Mouse (Mus musculus) T-cell, adult 2 months (primary cell): Measurements from ENCODE around the gene Ndufa1.
"Not testable (repeated sequence)": the region's sequence is repeated elsewhere in the genome, so short reads cannot be mapped to it uniquely, and the experiment has no call there.

ENCODE experiments used
- DNase-seq: peaks from one replicate; pipeline ENCODE4 v3.0.0; 2022; ENCODE audit warnings: low spot score

The Ndufa1 gene

GRCm38 (mm10) chrX:37191105-37191743 lies at the start of gene Ndufa1, which contains the start of gene Rnf113a1:
Ndufa1 (minus strand) TSS chrX:37191163.
Rnf113a1 (plus strand) TSS chrX:37191245.
- DNase-seq: peak; percentile 81

- DNase-seq: not testable (repeated sequence)
These were observed 31.2 kb upstream of the Ndufa1 start, which contains the start of gene Rhox1 for GRCm38 (mm10) chrX:37222158-37222557. Rhox1 (minus strand) TSS chrX:37222258.

GRCm38 (mm10) chrX:37210941-37211340 lies 20.0 kb upstream of the Ndufa1 start, which contains the start of gene Gm9:
Gm9 (minus strand) TSS chrX:37211041.
- no peak for DNase-seq

GRCm38 (mm10) chrX:37198676-37199075 lies 7.7 kb upstream of the Ndufa1 start:
- no peak for DNase-seq

- peak; percentile 2 for DNase-seq
These were observed 899 bp upstream of the Ndufa1 start for GRCm38 (mm10) chrX:37191744-37192379.

GRCm38 (mm10) chrX:37190755-37191104 lies 233 bp downstream of the Ndufa1 start:
- no peak for DNase-seq

- not testable (repeated sequence) for DNase-seq
These were observed 6.6 kb downstream of the Ndufa1 start for GRCm38 (mm10) chrX:37184401-37184800.

- no peak for DNase-seq
These were observed 22.2 kb downstream of the Ndufa1 start, which contains the start of gene Akap14 for GRCm38 (mm10) chrX:37168742-37169141. Akap14 (minus strand) TSS chrX:37168842.

- peak; percentile 40 for DNase-seq
These were observed 23.9 kb downstream of the Ndufa1 start for GRCm38 (mm10) chrX:37167085-37167484.

GRCm38 (mm10) chrX:37163115-37163514 lies 27.8 kb downstream of the Ndufa1 start:
- no peak for DNase-seq

- peak; percentile 12 for DNase-seq
These were observed 29.8 kb downstream of the Ndufa1 start for GRCm38 (mm10) chrX:37161169-37161568.

GRCm38 (mm10) chrX:37157839-37158238 lies 33.1 kb downstream of the Ndufa1 start:
- peak; percentile 3 for DNase-seq

- DNase-seq: peak; percentile 39
These were observed 46.0 kb downstream of the Ndufa1 start for GRCm38 (mm10) chrX:37144954-37145353.

GRCm38 (mm10) chrX:37144498-37144897 lies 46.5 kb downstream of the Ndufa1 start:
- not testable (repeated sequence) for DNase-seq

- peak; percentile 64 for DNase-seq
These were observed 49.2 kb downstream of the Ndufa1 start for GRCm38 (mm10) chrX:37141732-37142131.
